Mouse (Mus musculus) CH12.LX (cell line): ENCODE data around the gene Gbp2b.

ENCODE experiments used
- CHD2 ChIP-seq: IDR thresholded peaks from 2 replicates; pipeline ENCODE4 v1.6.1; 2011; ENCODE audit warnings: low read length, improper control_type of control experiment
- CTCF ChIP-seq, 2 experiments: IDR thresholded peaks in 1 of 2; conservative IDR thresholded peaks in 1 of 2; 2 replicates each; pipeline ENCODE4 v1.5.1; 2011 to 2012; ENCODE audit warnings: low read depth in 2 of 2, low read length in 2 of 2, improper control_type of control experiment in 1 of 2, inconsistent platforms in 1 of 2, mild to moderate bottlenecking in 1 of 2, moderate library complexity in 1 of 2
- MAX ChIP-seq: IDR thresholded peaks from 2 replicates; pipeline ENCODE4 v1.6.1; 2011; ENCODE audit warnings: low read length, improper control_type of control experiment
- MXI1 ChIP-seq: IDR thresholded peaks from 2 replicates; pipeline ENCODE4 v1.6.1; 2011; ENCODE audit warnings: mild to moderate bottlenecking, low read depth, low read length, improper control_type of control experiment
- POLR2A ChIP-seq: IDR thresholded peaks from 2 replicates; pipeline ENCODE4 v1.6.1; 2011; ENCODE audit warnings: low read depth, mild to moderate bottlenecking, improper control_type of control experiment, low read length
- SMC3 ChIP-seq: IDR thresholded peaks from 2 replicates; pipeline ENCODE4 v1.6.1; 2011; ENCODE audit warnings: low read depth, low read length, improper control_type of control experiment
- TCF12 ChIP-seq: IDR thresholded peaks from 2 replicates; pipeline ENCODE4 v1.6.1; 2014; ENCODE audit warnings: low read depth, mild to moderate bottlenecking, inconsistent platforms, low read length, improper control_type of control experiment
- UBTF ChIP-seq: IDR thresholded peaks from 2 replicates; pipeline ENCODE4 v1.6.1; 2012; ENCODE audit warnings: low read depth, mild to moderate bottlenecking, inconsistent platforms, low read length, improper control_type of control experiment, moderate library complexity
- USF1 ChIP-seq: IDR thresholded peaks from 2 replicates; pipeline ENCODE4 v1.6.1; 2014; ENCODE audit warnings: low read depth, mild to moderate bottlenecking, inconsistent platforms, low read length, improper control_type of control experiment
- ZC3H11A ChIP-seq: IDR thresholded peaks from 2 replicates; pipeline ENCODE4 v1.6.1; 2012; ENCODE audit warnings: low read depth, mild to moderate bottlenecking, inconsistent platforms, low read length, improper control_type of control experiment

DNA sequence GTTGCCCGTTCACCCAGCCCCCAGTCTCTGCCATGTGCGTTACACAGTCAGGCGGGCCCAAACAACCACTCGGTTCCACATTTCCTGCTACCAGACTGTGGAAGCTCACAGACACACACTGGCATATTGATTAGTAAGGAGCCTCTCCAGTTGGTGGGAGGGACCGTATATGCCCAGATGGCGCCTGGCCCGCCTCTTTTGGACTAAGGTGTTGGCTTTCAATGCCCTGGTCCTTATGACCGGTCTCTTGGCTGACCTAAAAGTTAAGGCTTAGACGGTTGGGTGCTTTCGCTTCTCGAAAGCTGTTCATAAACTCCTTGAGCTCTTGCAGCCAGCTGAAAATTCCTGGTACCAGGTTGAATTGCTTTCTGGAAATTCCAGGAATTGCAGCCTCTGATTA, 39.0 kb upstream of the Gbp2b start:
- TF ChIP-seq TCF12, result no peak
- TF ChIP-seq ZC3H11A, result no peak
- TF ChIP-seq CTCF (conservative IDR thresholded peaks at IDR 0.05 in 1 of 2, IDR thresholded peaks at IDR 0.05 in 1 of 2; ENCODE audit: low read depth in 2 of 2, low read length in 2 of 2), result no peak
- TF ChIP-seq CHD2, result no peak
- TF ChIP-seq USF1, result no peak
- TF ChIP-seq POLR2A, result no peak
- no peak for TF ChIP-seq UBTF
- no peak for TF ChIP-seq MAX
- no peak for TF ChIP-seq SMC3
- no peak for TF ChIP-seq MXI1
